Mouse (Mus musculus): ENCODE data around the gene Gm11639.

- TF ChIP-seq GATA1 (IDR thresholded peaks at IDR 0.05; ENCODE audit: borderline replicate concordance, low read length) (no peak), FLI1 (IDR thresholded peaks at IDR 0.05; ENCODE audit: low read length) (no peak)
Measured at GRCm38 (mm10) chr11:104693235-104693634, 7.7 kb downstream of the Gm11639 start.

All from megakaryocyte, embryonic 14.5 days (primary cell).